Mouse (Mus musculus): ENCODE results near the gene Uvrag. TPM values are rescaled to one million over a fixed set of nuclear protein-coding genes. Genes with fewer than 3 reads are reported as not detected.

The Uvrag gene
- total RNA-seq, 2 experiments from 2014 or later, result 45.6 to 49.9 TPM

Other genes starting within 250 kb of the Uvrag start
- gene Dgat2, start 41.6 kb upstream of the Uvrag start, total RNA-seq (2021), result 10 to 100 TPM; 90.3 to 97.5 TPM
- gene Mogat2, start 97.5 kb upstream of the Uvrag start, total RNA-seq (2021), result not detected
- 100 to 1,000 TPM in 1 of 2 experiments, 10 to 100 TPM in 1; 99.7 to 105 TPM for gene Map6, start 126.3 kb upstream of the Uvrag start, total RNA-seq (2021)
- gene Serpinh1, start 212.1 kb upstream of the Uvrag start, total RNA-seq (2021), result 10 to 100 TPM; 19.1 to 19.3 TPM
- 10 to 100 TPM; 18.8 to 24.5 TPM for gene Gdpd5, start 240.3 kb upstream of the Uvrag start, total RNA-seq (2021)

Measured in layer of hippocampus, adult 18-20 months (tissue).